Mouse (Mus musculus): Measurements from ENCODE around the gene Ccl9. TPM values are rescaled to one million over a fixed set of nuclear protein-coding genes. Genes with fewer than 3 reads are reported as not detected.
A peak's percentile ranks its signal among the peaks of the same experiment; 100 is the strongest.

The Ccl9 gene
- polyA plus RNA-seq, 1 experiment from 2014 or later = 13.4 TPM

DNA sequence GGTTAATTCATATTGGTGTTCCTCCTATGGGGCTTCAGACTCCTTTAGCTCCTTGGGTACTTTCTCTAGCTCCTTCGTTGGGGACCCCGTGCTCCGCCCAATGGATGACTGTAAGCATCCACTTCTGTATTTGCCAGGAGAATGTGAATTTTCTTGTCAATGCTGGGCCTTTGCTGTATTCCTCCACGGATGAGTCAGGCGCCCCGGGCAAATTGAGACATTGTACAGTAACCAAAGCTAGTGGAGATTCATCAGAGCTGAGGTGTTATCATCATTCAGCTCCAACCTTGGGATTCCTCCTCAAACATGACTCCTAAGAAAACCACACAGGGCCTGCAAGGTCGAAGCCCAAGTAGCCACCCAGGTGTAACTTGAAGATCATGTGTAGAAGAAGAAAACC lies 19.4 kb upstream of the Ccl9 start:
- Histone ChIP-seq H3K9ac (ENCODE audit: low read depth, low read length) (no peak overlapping the region), H3K27me3 (replicated peaks; ENCODE audit: control insufficient read depth, insufficient read depth, low read length) (no peaks in the 10 kb centered on the region), H3K4me2 (replicated peaks; ENCODE audit: low read depth) (no peak overlapping the region), H3K4me3 (ENCODE audit: low read depth, low read length) (no peak overlapping the region), H3K4me1 (replicated peaks; ENCODE audit: control insufficient read depth, insufficient read depth, low read length) (no peaks in the 10 kb centered on the region), H3K9me3 (ENCODE audit: control insufficient read depth) (no peaks in the 10 kb centered on the region), H3K36me3 (ENCODE audit: control insufficient read depth, insufficient read depth) (no peaks in the 10 kb centered on the region), H3K27ac (ENCODE audit: low read depth, low read length) (no peak overlapping the region)
- TF ChIP-seq CTCF (IDR thresholded peaks at IDR 0.05; ENCODE audit: low read depth) = no peak
- 87% methylated on average over 7 of the region's 7 CpGs for WGBS
- no peak for ATAC-seq

DNA sequence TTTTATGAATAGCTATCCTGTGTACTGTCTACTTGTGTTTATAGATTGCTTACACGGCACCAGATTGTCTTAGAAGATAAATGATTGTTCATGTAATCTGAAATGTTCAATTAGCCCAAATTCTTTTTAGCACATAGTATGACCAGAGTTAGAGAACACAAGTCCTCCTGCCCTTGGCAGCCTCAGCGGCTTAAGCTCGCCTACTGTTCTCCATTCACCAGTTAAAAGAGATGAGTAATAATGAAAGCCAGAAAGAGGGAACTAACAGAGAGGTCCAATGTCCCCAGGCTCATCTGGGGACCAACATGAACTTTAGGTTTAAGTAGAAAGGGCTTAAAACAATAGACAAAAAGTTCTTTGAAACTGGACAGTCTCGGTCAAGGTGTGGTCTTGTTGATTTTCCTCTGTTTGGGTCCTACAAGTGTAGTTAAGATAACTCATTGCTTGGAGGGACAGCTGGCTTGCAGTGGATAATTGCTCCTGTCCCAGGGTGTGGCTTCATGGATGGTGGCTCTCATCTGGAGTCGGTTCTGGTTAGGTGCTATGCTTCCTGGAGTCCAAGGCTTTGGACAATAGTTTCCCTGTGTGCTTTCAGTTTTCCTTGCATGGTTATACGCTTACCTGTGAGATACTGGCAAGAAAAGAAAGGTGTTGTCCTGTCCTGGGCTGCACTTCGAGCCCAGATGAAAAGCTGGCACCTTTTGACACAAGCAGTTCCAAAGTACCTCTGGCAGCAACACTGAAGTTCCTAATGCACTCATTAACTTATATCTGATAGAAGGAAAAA lies 17.4 kb upstream of the Ccl9 start:
- WGBS = 51% methylated on average over 7 of the region's 7 CpGs
- H3K36me3 ChIP-seq (ENCODE audit: control insufficient read depth, insufficient read depth) = no peaks in the 10 kb centered on the region
- no peaks in the 10 kb centered on the region for H3K9me3 ChIP-seq (ENCODE audit: control insufficient read depth)
- no peaks in the 10 kb centered on the region for H3K27me3 ChIP-seq (replicated peaks; ENCODE audit: control insufficient read depth, insufficient read depth, low read length)
- no peaks in the 10 kb centered on the region for H3K4me1 ChIP-seq (replicated peaks; ENCODE audit: control insufficient read depth, insufficient read depth, low read length)
- H3K9ac ChIP-seq (ENCODE audit: low read depth, low read length) = no peak overlapping the region
- peak; percentile 85 for ATAC-seq
- TF ChIP-seq CTCF (IDR thresholded peaks at IDR 0.05; ENCODE audit: low read depth) = no peak
- peak overlapping the region; percentile 65 for H3K27ac ChIP-seq (ENCODE audit: low read depth, low read length)
- no peak overlapping the region for H3K4me3 ChIP-seq (ENCODE audit: low read depth, low read length)
- peak overlapping the region; percentile 9; the same call in 1 of the 2 replicates for H3K4me2 ChIP-seq (replicated peaks; ENCODE audit: low read depth)

DNA sequence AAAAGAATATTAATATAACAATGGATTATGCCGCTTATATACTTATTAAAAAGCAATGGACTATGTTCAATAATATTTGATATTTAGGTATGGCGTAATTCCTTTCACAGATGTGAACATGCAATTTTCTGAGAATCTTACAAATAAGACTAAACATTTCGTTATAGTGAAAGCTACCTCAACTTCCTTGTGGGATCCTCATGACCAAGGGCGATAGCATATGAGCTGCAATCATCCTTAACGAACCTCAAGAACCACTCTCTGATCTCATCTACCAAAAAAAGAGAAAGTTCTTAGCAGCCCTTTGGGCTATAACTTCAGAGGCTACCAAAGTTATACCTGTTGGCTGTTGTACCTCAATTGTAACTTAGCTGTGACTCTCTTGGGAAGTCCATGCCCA lies 15.0 kb upstream of the Ccl9 start:
- H3K4me1 ChIP-seq (replicated peaks; ENCODE audit: control insufficient read depth, insufficient read depth, low read length) = no peaks in the 10 kb centered on the region
- no peak overlapping the region for H3K4me3 ChIP-seq (ENCODE audit: low read depth, low read length)
- H3K36me3 ChIP-seq (ENCODE audit: control insufficient read depth, insufficient read depth) = no peaks in the 10 kb centered on the region
- TF ChIP-seq CTCF (IDR thresholded peaks at IDR 0.05; ENCODE audit: low read depth) = no peak
- WGBS = 89% methylated on average over 5 of the region's 5 CpGs
- no peak overlapping the region for H3K9ac ChIP-seq (ENCODE audit: low read depth, low read length)
- no peak overlapping the region for H3K27ac ChIP-seq (ENCODE audit: low read depth, low read length)
- H3K27me3 ChIP-seq (replicated peaks; ENCODE audit: control insufficient read depth, insufficient read depth, low read length) = no peaks in the 10 kb centered on the region
- no peak for ATAC-seq
- no peak overlapping the region for H3K4me2 ChIP-seq (replicated peaks; ENCODE audit: low read depth)
- no peaks in the 10 kb centered on the region for H3K9me3 ChIP-seq (ENCODE audit: control insufficient read depth)

DNA sequence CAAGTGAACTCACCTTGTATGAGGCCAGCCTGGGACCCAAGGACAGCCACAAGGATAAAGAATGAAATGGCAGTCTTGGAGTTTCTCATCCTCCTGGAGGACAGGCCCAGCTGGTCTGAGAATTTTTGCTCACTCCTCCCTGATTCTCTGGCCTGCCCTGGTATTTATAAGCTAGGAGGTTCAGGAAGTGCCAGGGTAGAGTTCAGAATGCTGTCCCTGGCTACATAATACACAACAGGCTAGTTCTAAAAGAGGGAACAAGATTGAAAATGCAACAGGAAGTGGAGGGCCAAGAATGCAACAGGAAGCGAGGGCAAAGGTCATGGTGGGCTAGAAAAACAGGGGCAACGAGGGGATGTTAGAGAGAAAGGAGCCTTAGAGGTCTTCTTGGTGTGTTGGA lies 14.4 kb upstream of the Ccl9 start, which contains the start of gene Ccl6:
Gene Ccl6 (minus strand): TSS at position 235 of the 400 bp plus-strand sequence.
- TF ChIP-seq CTCF (IDR thresholded peaks at IDR 0.05; ENCODE audit: low read depth) = no peak
- no peak within 1 kb of the TSS for H3K4me2 ChIP-seq (replicated peaks; ENCODE audit: low read depth)
- no peak within 1 kb of the TSS for H3K4me3 ChIP-seq (ENCODE audit: low read depth, low read length)
- no peaks in the 10 kb centered on the region for H3K4me1 ChIP-seq (replicated peaks; ENCODE audit: control insufficient read depth, insufficient read depth, low read length)
- H3K9me3 ChIP-seq (ENCODE audit: control insufficient read depth) = no peaks in the 10 kb centered on the region
- H3K36me3 ChIP-seq (ENCODE audit: control insufficient read depth, insufficient read depth) = no peaks in the 10 kb centered on the region
- ATAC-seq = no peak
- H3K9ac ChIP-seq (ENCODE audit: low read depth, low read length) = no peak within 1 kb of the TSS
- H3K27ac ChIP-seq (ENCODE audit: low read depth, low read length) = no peak within 1 kb of the TSS
- no peaks in the 10 kb centered on the region for H3K27me3 ChIP-seq (replicated peaks; ENCODE audit: control insufficient read depth, insufficient read depth, low read length)
- WGBS = 47% methylated on average over 2 of the region's 2 CpGs

DNA sequence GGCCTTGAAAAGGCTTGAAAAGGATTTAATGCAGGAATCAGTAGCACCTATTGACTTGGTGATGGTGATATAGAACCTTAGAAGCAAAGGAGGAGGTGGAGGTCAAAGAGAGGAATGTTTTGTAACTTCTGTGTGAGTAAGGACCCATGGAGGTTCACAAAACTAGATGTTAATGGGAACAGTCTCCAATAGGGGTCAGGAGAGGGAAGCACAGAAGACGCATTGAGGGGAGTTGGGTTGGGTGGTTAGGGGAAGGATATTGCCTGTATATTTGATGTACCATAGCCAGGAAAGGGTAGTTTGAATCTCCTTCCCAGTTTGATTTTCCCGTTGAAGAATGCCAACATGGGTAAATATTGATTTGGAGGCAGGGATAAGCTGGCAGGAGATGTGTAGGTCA lies 5.8 kb upstream of the Ccl9 start:
- no peak for ATAC-seq
- Histone ChIP-seq H3K4me2 (replicated peaks; ENCODE audit: low read depth) (no peak overlapping the region), H3K36me3 (ENCODE audit: control insufficient read depth, insufficient read depth) (no peaks in the 10 kb centered on the region), H3K27ac (ENCODE audit: low read depth, low read length) (no peak overlapping the region), H3K4me1 (replicated peaks; ENCODE audit: control insufficient read depth, insufficient read depth, low read length) (no peaks in the 10 kb centered on the region), H3K9ac (ENCODE audit: low read depth, low read length) (no peak overlapping the region), H3K4me3 (ENCODE audit: low read depth, low read length) (no peak overlapping the region), H3K27me3 (replicated peaks; ENCODE audit: control insufficient read depth, insufficient read depth, low read length) (no peaks in the 10 kb centered on the region), H3K9me3 (ENCODE audit: control insufficient read depth) (no peaks in the 10 kb centered on the region)
- peak; percentile 24; the same call in 1 of the 2 replicates for TF ChIP-seq CTCF (IDR thresholded peaks at IDR 0.05; ENCODE audit: low read depth)
- 69% methylated on average over 2 of the region's 2 CpGs for WGBS

DNA sequence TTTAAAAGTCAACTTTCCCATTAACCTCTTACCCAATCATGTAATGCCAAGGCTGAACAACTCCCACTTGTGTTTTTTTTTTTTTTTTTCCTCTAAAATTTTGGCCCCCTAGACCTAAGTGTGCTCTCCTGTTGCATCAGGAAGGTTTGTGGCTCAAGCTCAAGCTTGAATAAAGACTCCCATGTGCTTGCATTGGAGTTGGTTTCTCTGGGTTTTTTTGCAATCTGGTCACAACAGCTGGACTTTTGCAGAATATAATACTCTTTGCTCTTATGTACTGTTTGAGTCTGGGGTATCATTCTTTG lies 5.0 kb upstream of the Ccl9 start:
- no peak overlapping the region for H3K4me3 ChIP-seq (ENCODE audit: low read depth, low read length)
- H3K27me3 ChIP-seq (replicated peaks; ENCODE audit: control insufficient read depth, insufficient read depth, low read length) = no peaks in the 10 kb centered on the region
- ATAC-seq = no peak
- no peaks in the 10 kb centered on the region for H3K9me3 ChIP-seq (ENCODE audit: control insufficient read depth)
- H3K9ac ChIP-seq (ENCODE audit: low read depth, low read length) = no peak overlapping the region
- H3K4me2 ChIP-seq (replicated peaks; ENCODE audit: low read depth) = no peak overlapping the region
- no peak for TF ChIP-seq CTCF (IDR thresholded peaks at IDR 0.05; ENCODE audit: low read depth)
- no peaks in the 10 kb centered on the region for H3K4me1 ChIP-seq (replicated peaks; ENCODE audit: control insufficient read depth, insufficient read depth, low read length)
- no peaks in the 10 kb centered on the region for H3K36me3 ChIP-seq (ENCODE audit: control insufficient read depth, insufficient read depth)
- H3K27ac ChIP-seq (ENCODE audit: low read depth, low read length) = no peak overlapping the region
